In the genomic region with DNA sequence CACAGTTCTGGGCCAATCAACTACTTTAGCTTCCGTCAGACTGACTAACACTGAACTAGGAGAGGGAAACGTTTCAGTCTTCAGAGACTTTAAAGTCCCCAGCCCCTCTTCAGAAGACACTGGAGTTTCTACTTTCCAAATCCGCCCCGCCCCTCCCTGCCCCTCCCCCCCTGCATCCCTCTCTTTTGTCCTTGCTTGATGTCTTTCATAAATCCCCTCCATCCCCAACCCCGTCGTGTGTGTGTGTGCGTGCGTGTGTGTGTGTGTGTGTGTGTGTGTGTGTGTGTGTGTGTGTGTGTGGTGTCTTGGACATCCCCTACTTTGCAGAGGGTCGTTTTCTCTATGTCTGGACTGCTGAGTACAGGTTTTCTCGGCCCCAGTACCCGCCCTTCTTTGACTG, we compare ENCODE assay signal across 10 mouse cellular contexts. TPM values are rescaled to one million over a fixed set of nuclear protein-coding genes. Genes with fewer than 3 reads are reported as not detected.
A peak's percentile ranks its signal among the peaks of the same experiment; 100 is the strongest.
DNase-seq lines count a peak whose midpoint lies in the region; ATAC-seq lines count a peak whose summit lies in the region.
"Had no signal": no experiment of that assay in that cellular context is flagged by ENCODE, and none has a peak within 500 bp of the region (broad histone marks: within the 10 kb centered on the region; RNA-seq: fewer than 3 reads in every experiment).

No protein-coding gene starts in this region.

- no peak for ATAC-seq in heart, embryonic 13.5 days (ENCODE audit: extremely low read depth, insufficient number of reproducible peaks, low FRiP score, low TSS enrichment)
- ATAC-seq in embryonic facial prominence, embryonic 14.5 days (ENCODE audit: low read depth) = 0 out of 2 replicates have a peak, but pooled peaks have one; percentile 48
- no peak for ATAC-seq in intestine, embryonic 16.5 days
- no peak for ATAC-seq in cerebellum, adult (ENCODE audit: insufficient number of reproducible peaks, low FRiP score, low TSS enrichment)

- no peak for DNase-seq in heart, postnatal 36 days
- peak; percentile 25 for DNase-seq in ES-CJ7 (ENCODE audit: low read depth, low spot score)
- peak; percentile 47 for DNase-seq in embryonic facial prominence, embryonic 14.5 days (ENCODE audit: low spot score)
- peak; percentile 8 for DNase-seq in mesoderm, embryonic 11.5 days (ENCODE audit: low read depth, low spot score)
- DNase-seq in ovary, postnatal 10 days (ENCODE audit: low spot score) = no peak
- DNase-seq: B cell, adult 2 months; kidney, postnatal 10 days had no signal

- H3K4me1 ChIP-seq in heart, embryonic 13.5 days = peaks cover 11% of the 10 kb centered on the region
- peaks cover 7% of the 10 kb centered on the region for H3K4me1 ChIP-seq in embryonic facial prominence, embryonic 14.5 days (ENCODE audit: control insufficient read depth, insufficient read depth, low read length)
- peaks cover 5% of the 10 kb centered on the region; the same call in 1 of the 2 replicates for H3K4me1 ChIP-seq in intestine, embryonic 16.5 days (ENCODE audit: control insufficient read depth, insufficient read depth, low read length)

- no peaks in the 10 kb centered on the region for H3K36me3 ChIP-seq in heart, embryonic 13.5 days
- H3K36me3 ChIP-seq in embryonic facial prominence, embryonic 14.5 days (ENCODE audit: control insufficient read depth, insufficient read depth, low read length) = no peaks in the 10 kb centered on the region
- H3K36me3 ChIP-seq in intestine, embryonic 16.5 days (ENCODE audit: control insufficient read depth, insufficient read depth, low read length) = no peaks in the 10 kb centered on the region

- H3K9ac ChIP-seq in heart, embryonic 13.5 days = no peak overlapping the region
- H3K9ac ChIP-seq in embryonic facial prominence, embryonic 14.5 days (ENCODE audit: low read depth, low read length) = no peak overlapping the region
- H3K9ac ChIP-seq in intestine, embryonic 16.5 days (ENCODE audit: low read depth, low read length) = no peak overlapping the region

- H3K27ac ChIP-seq in heart, embryonic 13.5 days (replicated peaks) = no peak overlapping the region
- peak overlapping the region; percentile 48; the same call in 1 of the 2 replicates for H3K27ac ChIP-seq in embryonic facial prominence, embryonic 14.5 days (replicated peaks; ENCODE audit: low read depth, low read length)
- no peak overlapping the region for H3K27ac ChIP-seq in intestine, embryonic 16.5 days (ENCODE audit: low read length)

- intact Hi-C loops in heart, postnatal 36 days (cut with DNase I) = no loop called here

- 0 out of 2 replicates have a peak overlapping the region, but pooled peaks have one; percentile 18 for H3K4me2 ChIP-seq in heart, embryonic 13.5 days
- peak overlapping the region; percentile 29 for H3K4me2 ChIP-seq in embryonic facial prominence, embryonic 14.5 days (ENCODE audit: low read depth, low read length)
- no peak overlapping the region for H3K4me2 ChIP-seq in intestine, embryonic 16.5 days (ENCODE audit: low read depth, low read length)

- 9% methylated on average over 11 of the region's 11 CpGs for WGBS in heart, embryonic 13.5 days
- WGBS in embryonic facial prominence, embryonic 14.5 days = 11% methylated on average over 11 of the region's 11 CpGs
- 11% methylated on average over 9 of the region's 11 CpGs for whole genome bisulfite sequencing in intestine, embryonic 16.5 days

- peaks cover 8% of the 10 kb centered on the region; the same call in 1 of the 2 replicates for H3K9me3 ChIP-seq in heart, embryonic 13.5 days
- 0 out of 2 replicates have a peak, but pooled peaks cover 10% of the 10 kb centered on the region for H3K9me3 ChIP-seq in embryonic facial prominence, embryonic 14.5 days (ENCODE audit: control insufficient read depth, low read length)
- no peaks in the 10 kb centered on the region; the same call in 1 of the 2 replicates for H3K9me3 ChIP-seq in intestine, embryonic 16.5 days (ENCODE audit: control insufficient read depth, low read length)

- no peaks in the 10 kb centered on the region for H3K27me3 ChIP-seq in heart, embryonic 13.5 days (replicated peaks)
- H3K27me3 ChIP-seq in embryonic facial prominence, embryonic 14.5 days (replicated peaks; ENCODE audit: control insufficient read depth, insufficient read depth, low read length) = no peaks in the 10 kb centered on the region
- H3K27me3 ChIP-seq in intestine, embryonic 16.5 days (replicated peaks; ENCODE audit: control insufficient read depth, insufficient read depth, low read length) = no peaks in the 10 kb centered on the region

- no peak overlapping the region for H3K4me3 ChIP-seq in heart, embryonic 13.5 days
- H3K4me3 ChIP-seq in embryonic facial prominence, embryonic 14.5 days (ENCODE audit: low read depth, low read length) = no peak overlapping the region
- H3K4me3 ChIP-seq in intestine, embryonic 16.5 days (ENCODE audit: low read length) = no peak overlapping the region

RNA-seq across cellular contexts. Expression of a gene that starts 6.1 kb away (rescaled TPM):
- polyA plus RNA-seq in heart, embryonic 13.5 days (2015; fragmentation: Nextera tagmentation; extraction: Ambion mirVana) = 14.7 and 15.8 TPM in 2 replicates
- total RNA-seq in heart, postnatal 36 days (2021) = 10 to 100 TPM; 23.9 to 26.5 TPM
- 19.8 TPM in 2 replicates for polyA plus RNA-seq in embryonic facial prominence, embryonic 14.5 days (2014; fragmentation: Nextera tagmentation; extraction: Ambion mirVana)
- 16.7 TPM in 2 replicates for polyA plus RNA-seq in intestine, embryonic 16.5 days (2015; fragmentation: Nextera tagmentation; extraction: Ambion mirVana)

RNA-seq across cellular contexts. Expression of a gene that starts 39.5 kb away (rescaled TPM):
- 21.0 and 21.4 TPM in 2 replicates for polyA plus RNA-seq in heart, embryonic 13.5 days (2015; fragmentation: Nextera tagmentation; extraction: Ambion mirVana)
- 10 to 100 TPM; 14.9 to 16.2 TPM for total RNA-seq in heart, postnatal 36 days (2021)
- polyA plus RNA-seq in embryonic facial prominence, embryonic 14.5 days (2014; fragmentation: Nextera tagmentation; extraction: Ambion mirVana) = 27.1 and 29.8 TPM in 2 replicates
- polyA plus RNA-seq in intestine, embryonic 16.5 days (2015; fragmentation: Nextera tagmentation; extraction: Ambion mirVana) = 17.3 and 17.5 TPM in 2 replicates

Comparison
In these comparisons a context has a peak if more than half of its experiments do, and no peak if none do; other contexts are left out.
1. DNase-seq: peak in ES-CJ7 (single experiment), embryonic facial prominence, embryonic 14.5 days (single experiment) and mesoderm, embryonic 11.5 days (single experiment); none in heart, postnatal 36 days (0 of 2) and ovary, postnatal 10 days (single experiment).